Mouse (Mus musculus) C2C12 (cell line): ENCODE results near the gene Fam186b.

Experiments
- CTCF ChIP-seq: IDR thresholded peaks from one replicate; pipeline ENCODE4 v1.5.1; 2011; ENCODE audit not compliant: control insufficient read depth, insufficient read depth, insufficient read length
- MAX ChIP-seq: IDR thresholded peaks from one replicate; pipeline ENCODE4 v1.6.1; 2011; ENCODE audit warnings: mild to moderate bottlenecking, control low read depth
- MYOG ChIP-seq: IDR thresholded peaks from one replicate; pipeline ENCODE4 v1.6.1; 2011; ENCODE audit not compliant: control insufficient read depth, insufficient read length; ENCODE audit errors: extremely low read depth
- USF1 ChIP-seq: IDR thresholded peaks from one replicate; pipeline ENCODE4 v1.6.1; 2011; ENCODE audit warnings: low read depth, mild to moderate bottlenecking, control low read depth, moderate library complexity

DNA sequence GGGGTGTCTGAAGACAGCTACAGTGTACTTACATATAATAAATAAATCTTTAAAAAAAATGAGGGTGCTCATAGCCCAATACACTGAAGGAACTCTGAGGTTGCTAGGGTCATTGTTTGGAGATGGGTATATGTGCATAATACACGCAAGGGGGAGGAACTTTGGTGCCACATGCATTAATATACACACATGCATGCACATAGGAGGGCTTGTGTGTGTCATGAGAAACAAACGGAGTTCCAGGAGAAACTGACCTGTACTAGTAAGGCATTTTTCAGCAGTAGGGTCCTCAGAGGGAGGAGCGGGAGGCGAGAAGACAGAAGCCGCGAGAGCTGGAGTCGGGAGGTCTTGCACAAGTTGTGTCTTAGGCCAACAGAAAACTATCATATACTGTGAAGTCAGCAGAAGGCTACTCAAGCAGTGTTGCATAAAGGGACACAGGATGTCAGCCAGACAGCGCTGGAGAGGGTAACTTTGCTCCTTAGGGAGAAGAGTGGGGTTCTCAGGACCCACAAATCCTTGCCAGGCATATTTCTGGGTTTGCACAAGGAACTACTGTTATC, 36.4 kb downstream of the Fam186b start:
- TF ChIP-seq MAX (no peak), CTCF (no peak), USF1 (no peak), MYOG (no peak)
